Mouse (Mus musculus) intestine, embryonic 14.5 days (tissue): Measurements from ENCODE around the gene Ppard. TPM values are rescaled to one million over a fixed set of nuclear protein-coding genes. Genes with fewer than 3 reads are reported as not detected.
A peak's percentile ranks its signal among the peaks of the same experiment; 100 is the strongest.

Source experiments
- ATAC-seq: fragments of 200-750 bp; cut with Nextera tagmentation; replicated peaks from 2 replicates; pipeline ENCODE4 v1.8.0; 2017; ENCODE audit warnings: low read depth, moderate number of reproducible peaks, moderate TSS enrichment, moderate library complexity; ENCODE audit not compliant: low FRiP score, low TSS enrichment
- DNase-seq: peaks from one replicate; pipeline ENCODE4 v3.0.0-alpha.2; 2018; ENCODE audit warnings: low spot score
- H3K27ac ChIP-seq: fragments of 300-500 bp; sonication (generic); 2 replicates; pipeline ENCODE4 v1.5.1; 2014; ENCODE audit warnings: low read depth, mild to moderate bottlenecking, control low read depth
- H3K27me3 ChIP-seq: fragments of 300-500 bp; sonication (generic); replicated peaks from 2 replicates; pipeline ENCODE4 v1.6.1; 2014; ENCODE audit warnings: low read length, control low read depth; ENCODE audit not compliant: control insufficient read depth, insufficient read depth
- H3K36me3 ChIP-seq: fragments of 300-500 bp; sonication (generic); 2 replicates; pipeline ENCODE4 v1.6.1; 2014; ENCODE audit warnings: low read length, control low read depth; ENCODE audit not compliant: control insufficient read depth, insufficient read depth
- H3K4me1 ChIP-seq: fragments of 300-500 bp; sonication (generic); replicated peaks from 2 replicates; pipeline ENCODE4 v1.6.1; 2014; ENCODE audit warnings: low read length, control low read depth, mixed read lengths; ENCODE audit not compliant: control insufficient read depth, insufficient read depth
- H3K4me2 ChIP-seq: fragments of 300-500 bp; sonication (generic); 2 replicates; pipeline ENCODE4 v1.6.1; 2014; ENCODE audit warnings: low read length
- H3K4me3 ChIP-seq: fragments of 300-500 bp; sonication (generic); 2 replicates; pipeline ENCODE4 v1.5.1; 2014; ENCODE audit warnings: low read depth, low read length, control low read depth, mixed read lengths
- H3K9ac ChIP-seq: fragments of 300-500 bp; sonication (generic); 2 replicates; pipeline ENCODE4 v1.6.1; 2014; ENCODE audit warnings: mild to moderate bottlenecking, low read length
- H3K9me3 ChIP-seq: fragments of 300-500 bp; sonication (generic); 2 replicates; pipeline ENCODE4 v1.6.1; 2016; ENCODE audit warnings: low read length, control low read depth; ENCODE audit not compliant: control insufficient read depth
- WGBS: fragments of 180-500 bp; shearing (Covaris S2); extraction: QIAGEN DNeasy Blood & Tissue Kit; methylation state at CpG from one replicate; pipeline ENCODE4 v1.1.7; 2014; 5-methylcytosine and 5-hydroxymethylcytosine counted together
- polyA plus RNA-seq: library from polyadenylated mRNA; unstranded; fragments of >200 nt; fragmentation: Nextera tagmentation; extraction: Ambion mirVana; gene quantifications from 2 replicates; pipeline ENCODE4 v1.2.1, GENCODE M21; 2014

The Ppard gene
- polyA plus RNA-seq, 1 experiment from 2014 or later, result 2.5 TPM

DNA sequence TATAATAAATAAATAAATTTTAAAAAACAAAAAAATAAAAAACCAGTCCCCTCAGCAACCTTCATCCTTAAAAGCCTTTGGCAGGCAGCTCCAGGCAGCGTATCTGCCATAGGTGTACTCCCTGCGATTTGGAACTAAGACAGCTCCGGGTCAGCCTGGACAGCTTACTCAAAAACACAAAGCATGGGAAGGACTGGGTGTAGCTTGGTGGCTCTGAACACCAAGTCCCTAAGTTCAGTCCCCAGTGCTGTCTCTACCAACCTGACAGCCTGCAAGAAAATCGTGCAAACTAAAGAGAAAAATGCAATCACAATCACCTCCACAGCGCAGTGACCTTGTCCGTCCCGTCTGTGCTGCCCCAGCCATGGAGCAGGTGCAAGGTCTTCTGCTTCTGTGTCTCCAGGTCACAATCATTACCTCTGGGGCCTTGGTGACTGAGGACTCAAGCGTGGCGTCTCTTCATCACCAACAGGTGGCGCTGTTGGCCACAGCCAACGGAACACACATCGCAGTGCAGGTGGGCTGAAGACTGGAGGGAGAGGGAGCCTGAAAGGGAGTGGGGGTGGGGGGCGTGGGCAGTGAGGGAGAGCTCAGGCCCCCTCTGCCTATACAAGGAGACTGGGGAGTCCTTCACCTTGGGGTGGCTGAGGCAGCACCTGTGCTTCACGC lies 28.3 kb upstream of the Ppard start:
- Histone ChIP-seq H3K27ac (no peak overlapping the region), H3K9ac (no peak overlapping the region), H3K9me3 (no peaks in the 10 kb centered on the region), H3K4me3 (no peak overlapping the region), H3K36me3 (peaks cover 51% of the 10 kb centered on the region), H3K27me3 (no peaks in the 10 kb centered on the region), H3K4me1 (peaks cover 14% of the 10 kb centered on the region), H3K4me2 (no peak overlapping the region)
- DNase-seq (peak; percentile 76), ATAC-seq (no peak)
- 40% methylated on average over 13 of the region's 14 CpGs for WGBS

DNA sequence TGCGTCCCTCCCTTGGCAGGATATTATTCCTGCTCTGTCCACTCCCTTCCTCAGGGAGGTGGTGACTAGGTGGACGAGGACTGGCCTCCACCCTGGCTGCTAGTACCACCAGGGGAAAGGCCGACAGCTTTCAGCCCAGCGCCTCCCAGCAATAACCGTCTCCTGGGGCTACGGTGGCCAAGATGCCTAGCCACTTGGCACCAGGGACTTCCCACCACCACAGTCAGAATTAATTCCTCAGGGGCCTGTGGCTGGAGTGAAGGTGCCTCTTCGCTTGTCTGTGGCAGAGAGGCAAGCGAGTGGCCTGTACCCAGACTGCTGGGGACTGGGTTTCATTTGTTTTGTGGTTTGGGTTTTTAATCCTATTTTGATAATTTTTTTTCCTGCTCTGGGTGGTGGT lies 27.1 kb upstream of the Ppard start:
- WGBS, result 93% methylated on average over 8 of the region's 8 CpGs

DNA sequence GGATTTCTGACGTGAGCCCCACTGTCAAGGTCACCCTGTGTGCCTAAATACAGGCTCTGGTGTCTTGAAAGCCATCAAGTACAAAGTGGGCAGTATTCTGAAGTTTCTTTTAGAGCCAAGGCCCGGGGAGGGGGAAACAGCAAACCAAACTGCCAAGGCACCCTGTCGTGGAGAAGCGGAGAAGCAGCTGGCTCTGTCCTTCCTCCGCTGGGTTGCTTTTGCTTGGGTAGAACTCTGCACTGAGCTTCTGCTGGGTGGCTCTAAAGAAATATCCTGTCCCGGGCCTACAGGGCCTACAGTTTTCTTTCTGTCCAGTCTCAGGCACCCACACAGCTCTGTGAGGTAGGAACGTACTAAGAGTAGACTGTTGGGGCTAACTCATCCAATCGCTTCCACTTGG lies 25.4 kb upstream of the Ppard start:
- Histone ChIP-seq H3K9me3 (no peaks in the 10 kb centered on the region), H3K27me3 (no peaks in the 10 kb centered on the region), H3K4me2 (no peak overlapping the region), H3K4me3 (no peak overlapping the region; the same call in 1 of the 2 replicates), H3K27ac (peak overlapping the region; percentile 71; the same call in 1 of the 2 replicates), H3K4me1 (peaks cover 14% of the 10 kb centered on the region), H3K9ac (peak overlapping the region; percentile 45; the same call in 1 of the 2 replicates), H3K36me3 (peaks cover 22% of the 10 kb centered on the region)
- no peak for DNase-seq
- 73% methylated on average over 8 of the region's 8 CpGs for WGBS
- ATAC-seq, result no peak

More for the DNA sequence above, 27.1 kb upstream of the Ppard start:
- Histone ChIP-seq H3K4me2 (no peak overlapping the region), H3K9me3 (no peaks in the 10 kb centered on the region), H3K27me3 (no peaks in the 10 kb centered on the region), H3K4me1 (peaks cover 14% of the 10 kb centered on the region), H3K27ac (no peak overlapping the region), H3K9ac (no peak overlapping the region), H3K36me3 (peaks cover 39% of the 10 kb centered on the region), H3K4me3 (no peak overlapping the region)
- ATAC-seq (no peak), DNase-seq (no peak)

DNA sequence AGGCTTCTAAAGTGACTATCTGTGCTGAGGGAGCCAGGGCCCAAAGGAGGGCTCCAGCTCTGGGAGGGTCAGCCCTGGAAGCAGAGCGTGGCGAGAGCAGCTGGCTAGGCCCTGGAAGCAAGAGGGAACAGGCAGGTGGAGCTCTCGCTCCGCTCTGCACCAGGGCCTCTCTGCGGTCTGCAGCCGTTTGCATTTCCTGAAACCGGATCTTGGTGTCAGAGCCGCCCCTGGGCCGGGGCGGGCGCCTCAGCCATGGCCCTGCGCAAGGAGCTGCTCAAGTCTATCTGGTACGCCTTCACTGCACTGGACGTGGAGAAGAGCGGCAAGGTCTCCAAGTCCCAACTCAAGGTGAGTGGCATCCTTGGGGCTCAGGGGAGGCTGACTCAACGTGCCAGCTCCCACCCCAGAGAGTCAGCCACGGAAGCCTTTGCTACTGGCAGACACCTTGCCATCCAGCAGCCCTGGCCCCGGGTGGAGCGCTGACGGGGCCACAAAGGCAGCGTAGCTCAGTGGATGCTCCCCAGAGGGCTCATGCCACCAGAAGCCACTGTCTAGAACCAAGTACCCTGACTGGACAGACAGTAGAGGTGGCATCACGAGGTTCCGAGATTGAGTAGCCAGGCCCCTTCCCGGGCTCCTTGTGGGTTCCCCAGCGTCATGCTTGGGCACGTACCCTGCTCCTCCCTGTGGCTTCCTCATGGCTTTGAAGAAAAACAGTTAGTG lies 24.7 kb upstream of the Ppard start, which contains the start of gene Def6:
Gene Def6, plus strand, starts transcription at position 188 of the 723 bp plus-strand sequence.
- ATAC-seq, result peak; percentile 79
- Histone ChIP-seq H3K27me3 (no peaks in the 10 kb centered on the region), H3K4me1 (peaks cover 14% of the 10 kb centered on the region), H3K4me3 (peak within 1 kb of the TSS; percentile 29), H3K36me3 (peaks cover 16% of the 10 kb centered on the region), H3K9me3 (no peaks in the 10 kb centered on the region), H3K27ac (peak within 1 kb of the TSS; percentile 71; the same call in 1 of the 2 replicates), H3K9ac (peak within 1 kb of the TSS; percentile 45), H3K4me2 (peak within 1 kb of the TSS; percentile 57)
- 19% methylated on average over 26 of the region's 26 CpGs for WGBS
- DNase-seq, result peak; percentile 87

DNA sequence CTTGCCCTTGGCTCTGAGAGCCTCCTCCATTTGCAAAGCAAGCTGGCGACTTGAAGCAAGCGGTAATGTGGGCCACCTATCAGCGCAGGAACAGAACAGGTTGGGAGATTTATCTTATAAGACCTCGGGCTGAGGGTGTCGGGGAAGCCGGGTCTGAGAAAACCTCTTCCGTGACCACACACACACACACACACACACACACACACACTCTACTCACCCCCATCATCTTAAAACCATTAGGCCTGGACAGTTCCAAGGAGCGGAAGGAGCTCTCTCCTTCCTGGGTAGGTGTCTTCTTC lies 24.2 kb upstream of the Ppard start:
- 79% methylated on average over 8 of the region's 8 CpGs for WGBS
- peaks cover 11% of the 10 kb centered on the region for H3K36me3 ChIP-seq

DNA sequence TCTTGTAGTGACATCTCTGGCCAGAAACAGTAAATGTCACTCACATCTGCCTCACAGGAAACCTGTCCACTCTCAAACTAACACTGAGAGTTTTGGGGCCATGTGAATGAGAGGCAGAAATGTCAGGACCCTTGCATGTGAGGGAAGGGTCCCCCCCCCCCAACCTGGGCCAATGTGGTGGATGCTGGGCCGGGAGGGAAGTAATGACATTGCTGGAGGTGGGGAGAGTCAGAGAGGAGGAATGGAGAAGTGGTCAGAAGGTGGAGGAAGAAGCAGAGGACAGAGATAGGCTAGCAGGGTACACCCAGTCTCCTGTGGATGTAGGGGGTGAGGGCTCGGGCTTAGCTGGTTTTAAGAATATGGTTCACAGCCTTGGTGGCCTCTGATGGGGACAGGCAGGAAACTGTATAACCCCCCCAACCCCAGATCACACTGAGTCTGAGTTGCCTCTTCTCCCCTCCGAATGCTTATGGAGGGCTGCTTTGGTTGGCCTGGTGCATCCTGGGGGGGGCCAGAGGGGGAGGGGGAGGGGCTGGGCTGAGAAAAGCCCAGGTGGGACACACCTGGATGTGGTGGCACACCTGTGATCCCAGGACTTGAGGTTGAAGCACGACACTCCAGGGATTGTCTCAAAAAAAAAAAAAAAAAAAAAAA lies 22.9 kb upstream of the Ppard start:
- DNase-seq (no peak), ATAC-seq (no peak)
- no peak overlapping the region for H3K4me2 ChIP-seq
- H3K27ac ChIP-seq, result no peak overlapping the region
- no peak overlapping the region for H3K9ac ChIP-seq
- peaks cover 9% of the 10 kb centered on the region for H3K36me3 ChIP-seq
- H3K9me3 ChIP-seq, result no peaks in the 10 kb centered on the region
- no peaks in the 10 kb centered on the region for H3K27me3 ChIP-seq
- H3K4me3 ChIP-seq, result no peak overlapping the region
- peaks cover 14% of the 10 kb centered on the region for H3K4me1 ChIP-seq
- 58% methylated on average over 4 of the region's 4 CpGs for WGBS

More for the DNA sequence above, 24.2 kb upstream of the Ppard start:
- no peaks in the 10 kb centered on the region for H3K27me3 ChIP-seq
- H3K9me3 ChIP-seq, result no peaks in the 10 kb centered on the region
- H3K9ac ChIP-seq, result no peak overlapping the region
- H3K4me3 ChIP-seq, result no peak overlapping the region
- DNase-seq, result no peak
- no peak overlapping the region for H3K27ac ChIP-seq
- H3K4me2 ChIP-seq, result peak overlapping the region; percentile 57
- no peak for ATAC-seq
- H3K4me1 ChIP-seq, result peaks cover 14% of the 10 kb centered on the region

DNA sequence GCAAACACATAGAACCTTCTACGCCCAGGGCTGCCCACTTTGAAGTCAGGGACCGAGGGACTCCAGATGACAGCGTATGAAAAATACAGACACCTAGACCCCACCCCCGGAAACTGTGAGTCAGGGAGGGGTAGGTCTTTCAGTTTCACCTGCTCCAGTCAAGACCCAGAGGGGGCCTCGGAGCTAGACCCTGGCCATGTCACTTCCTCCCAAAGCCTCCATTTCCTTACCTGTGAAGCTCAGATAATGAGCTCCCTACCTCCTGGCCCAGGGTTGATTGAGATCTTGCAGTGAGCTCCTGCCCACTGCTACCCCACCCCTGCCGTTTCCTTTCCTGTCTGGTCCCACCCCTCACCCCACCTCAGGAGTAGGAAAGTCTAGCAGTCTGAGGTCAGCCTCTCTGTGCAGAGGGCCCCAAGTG lies 20.6 kb upstream of the Ppard start:
- WGBS, result 67% methylated on average over 6 of the region's 6 CpGs
- no peaks in the 10 kb centered on the region for H3K9me3 ChIP-seq
- H3K4me2 ChIP-seq, result no peak overlapping the region
- H3K4me1 ChIP-seq, result peaks cover 11% of the 10 kb centered on the region
- no peak overlapping the region for H3K4me3 ChIP-seq
- H3K9ac ChIP-seq, result no peak overlapping the region
- ATAC-seq, result no peak
- H3K27me3 ChIP-seq, result no peaks in the 10 kb centered on the region
- H3K36me3 ChIP-seq, result no peaks in the 10 kb centered on the region
- no peak for DNase-seq
- H3K27ac ChIP-seq, result no peak overlapping the region

DNA sequence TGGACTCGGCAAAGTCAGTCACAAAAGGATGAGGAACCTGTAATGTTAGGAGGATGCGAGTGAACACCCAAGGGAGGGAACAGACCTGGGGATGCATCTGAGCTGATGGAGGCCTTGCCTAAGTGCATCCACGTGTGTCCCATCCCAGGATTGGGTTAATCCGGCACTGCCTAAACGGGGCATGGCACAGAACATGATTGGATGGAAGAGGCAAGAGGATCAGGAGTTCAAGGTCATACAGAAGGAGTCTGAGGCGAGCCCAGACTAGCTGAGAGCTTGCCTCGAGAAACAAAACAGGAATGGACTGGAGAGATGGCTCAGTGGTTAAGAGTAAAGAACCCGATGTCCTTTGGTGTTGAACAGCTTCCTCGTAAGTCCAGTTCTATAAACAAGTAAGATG lies 20.1 kb upstream of the Ppard start:
- Histone ChIP-seq H3K27ac (no peak overlapping the region), H3K9ac (no peak overlapping the region), H3K9me3 (no peaks in the 10 kb centered on the region), H3K27me3 (no peaks in the 10 kb centered on the region), H3K4me3 (no peak overlapping the region), H3K36me3 (no peaks in the 10 kb centered on the region), H3K4me1 (peaks cover 7% of the 10 kb centered on the region), H3K4me2 (no peak overlapping the region)
- ATAC-seq (no peak), DNase-seq (no peak)
- WGBS, result 59% methylated on average over 9 of the region's 9 CpGs
